Mouse (Mus musculus) spleen, adult 2 months (tissue): ENCODE measurements around the gene Madd. TPM values are rescaled to one million over a fixed set of nuclear protein-coding genes. Genes with fewer than 3 reads are reported as not detected.

Experiments
- DNase-seq, 2 experiments: peaks; one replicate each; pipeline versions ENCODE4 v3.0.0 to v3.0.0-alpha.2; 2012 to 2021; ENCODE audit warnings: low spot score in 2 of 2, low read depth in 1 of 2
- H3K27ac ChIP-seq: fragments of 200-500 bp; 2 replicates; pipeline ENCODE4 v1.5.1; 2012; ENCODE audit warnings: low read length, inconsistent platforms; ENCODE audit not compliant: insufficient read depth
- H3K27me3 ChIP-seq: fragments of 200-500 bp; 2 replicates; pipeline ENCODE4 v1.6.1; 2012; ENCODE audit warnings: mild to moderate bottlenecking, moderate library complexity, low read length, inconsistent platforms; ENCODE audit not compliant: control insufficient read depth, insufficient read depth
- H3K36me3 ChIP-seq: fragments of 200-500 bp; 2 replicates; pipeline ENCODE4 v1.6.1; 2012; ENCODE audit warnings: mild to moderate bottlenecking, low read length, inconsistent platforms; ENCODE audit not compliant: control insufficient read depth, insufficient read depth
- H3K4me1 ChIP-seq: fragments of 200-500 bp; 2 replicates; pipeline ENCODE4 v1.6.1; 2011; ENCODE audit warnings: inconsistent platforms; ENCODE audit not compliant: control insufficient read depth, insufficient read depth, insufficient read length
- H3K4me3 ChIP-seq: fragments of 200-500 bp; 2 replicates; pipeline ENCODE4 v1.5.1; 2011; ENCODE audit warnings: mild to moderate bottlenecking, inconsistent platforms; ENCODE audit not compliant: insufficient read depth, insufficient read length; ENCODE audit errors: extremely low read depth
- CTCF ChIP-seq: fragments of 200-500 bp; IDR thresholded peaks from 2 replicates; pipeline ENCODE4 v1.5.1; 2011; ENCODE audit warnings: mild to moderate bottlenecking, inconsistent platforms; ENCODE audit not compliant: insufficient read depth, insufficient read length, insufficient replicate concordance; ENCODE audit errors: extremely low read depth
- POLR2A ChIP-seq: fragments of 200-500 bp; IDR thresholded peaks from 2 replicates; pipeline ENCODE4 v1.6.1; 2011; ENCODE audit warnings: low read depth, low read length, inconsistent platforms
- WGBS: fragments of 180-500 bp; shearing (Covaris S2); methylation state at CpG from one replicate; pipeline ENCODE4 v1.1.7; 2018; 5-methylcytosine and 5-hydroxymethylcytosine counted together
- polyA plus RNA-seq: library from polyadenylated mRNA; depleted of rRNA; stranded (reverse); fragments of >200 nt; gene quantifications from 2 replicates; pipeline ENCODE4 v1.2.3, GENCODE M21; 2012

The Madd gene
- polyA plus RNA-seq, 1 experiment, result 37.3 TPM

GRCm38 (mm10) chr2:91101124-91101740, 82.4 kb downstream of the Madd start:
- H3K4me1 ChIP-seq, result peaks cover 5% of the 10 kb centered on the region; the same call in 1 of the 2 replicates
- peaks cover 16% of the 10 kb centered on the region for H3K36me3 ChIP-seq
- no peak overlapping the region for H3K27ac ChIP-seq
- WGBS, result 12% methylated on average over 7 of the region's 7 CpGs
- no peaks in the 10 kb centered on the region for H3K27me3 ChIP-seq
- H3K4me3 ChIP-seq, result no peak overlapping the region
- peak; percentile 76 to 90 for DNase-seq
- no peak for TF ChIP-seq POLR2A
- TF ChIP-seq CTCF, result peak; percentile 97

- WGBS, result 40% methylated on average over 2 of the region's 2 CpGs
- no peak for DNase-seq
- Histone ChIP-seq H3K36me3 (peaks cover 14% of the 10 kb centered on the region), H3K27ac (peak overlapping the region; percentile 97), H3K4me3 (peak overlapping the region; percentile 71), H3K4me1 (peaks cover 10% of the 10 kb centered on the region; the same call in 1 of the 2 replicates), H3K27me3 (no peaks in the 10 kb centered on the region)
- TF ChIP-seq POLR2A (no peak), CTCF (no peak)
These were observed 85.5 kb downstream of the Madd start for GRCm38 (mm10) chr2:91098156-91098555.

- peak overlapping the region; percentile 97 for H3K27ac ChIP-seq
- H3K27me3 ChIP-seq, result no peaks in the 10 kb centered on the region
- H3K36me3 ChIP-seq, result peaks cover 14% of the 10 kb centered on the region
- peaks cover 10% of the 10 kb centered on the region; the same call in 1 of the 2 replicates for H3K4me1 ChIP-seq
- WGBS, result 24% methylated on average over 10 of the region's 10 CpGs
- DNase-seq, result peak in 1 of 2 experiments; percentile 52
- TF ChIP-seq POLR2A (no peak), CTCF (no peak)
- H3K4me3 ChIP-seq, result peak overlapping the region; percentile 71
These were observed 86.6 kb downstream of the Madd start for GRCm38 (mm10) chr2:91097015-91097414.

GRCm38 (mm10) chr2:91096524-91096923, 87.1 kb downstream of the Madd start:
- Histone ChIP-seq H3K4me1 (peaks cover 10% of the 10 kb centered on the region; the same call in 1 of the 2 replicates), H3K36me3 (peaks cover 12% of the 10 kb centered on the region), H3K27me3 (no peaks in the 10 kb centered on the region), H3K27ac (peak overlapping the region; percentile 97), H3K4me3 (peak overlapping the region; percentile 71)
- TF ChIP-seq POLR2A, result peak; percentile 44
- TF ChIP-seq CTCF, result 0 out of 2 replicates have a peak, but pooled peaks have one; percentile 1
- 22% methylated on average over 14 of the region's 14 CpGs for WGBS
- peak; percentile 68 to 83 for DNase-seq

- WGBS, result 82% methylated on average over 6 of the region's 6 CpGs
- no peak overlapping the region for H3K27ac ChIP-seq
These were observed 92.8 kb downstream of the Madd start for GRCm38 (mm10) chr2:91090827-91091226.

GRCm38 (mm10) chr2:91090208-91090607, 93.4 kb downstream of the Madd start:
- Histone ChIP-seq H3K4me3 (no peak overlapping the region), H3K27ac (peak overlapping the region; percentile 25; the same call in 1 of the 2 replicates)

More at GRCm38 (mm10) chr2:91090827-91091226, 92.8 kb downstream of the Madd start:
- H3K27me3 ChIP-seq, result no peaks in the 10 kb centered on the region
- no peak for TF ChIP-seq POLR2A
- TF ChIP-seq CTCF, result no peak
- no peak overlapping the region for H3K4me3 ChIP-seq
- DNase-seq, result no peak
- H3K36me3 ChIP-seq, result no peaks in the 10 kb centered on the region
- H3K4me1 ChIP-seq, result peaks cover 20% of the 10 kb centered on the region; the same call in 1 of the 2 replicates

GRCm38 (mm10) chr2:91088987-91089386, 94.7 kb downstream of the Madd start:
- no peak overlapping the region for H3K4me3 ChIP-seq
- peak overlapping the region; percentile 69 for H3K27ac ChIP-seq
- 57% methylated on average over 9 of the region's 9 CpGs for WGBS
- no peaks in the 10 kb centered on the region for H3K36me3 ChIP-seq
- H3K27me3 ChIP-seq, result no peaks in the 10 kb centered on the region
- H3K4me1 ChIP-seq, result peaks cover 19% of the 10 kb centered on the region; the same call in 1 of the 2 replicates
- no peak for DNase-seq
- TF ChIP-seq POLR2A, result no peak
- no peak for TF ChIP-seq CTCF

More at GRCm38 (mm10) chr2:91090208-91090607, 93.4 kb downstream of the Madd start:
- no peaks in the 10 kb centered on the region for H3K36me3 ChIP-seq
- H3K27me3 ChIP-seq, result no peaks in the 10 kb centered on the region
- DNase-seq, result no peak
- 65% methylated on average over 6 of the region's 6 CpGs for WGBS
- TF ChIP-seq POLR2A (no peak), CTCF (no peak)
- peaks cover 19% of the 10 kb centered on the region; the same call in 1 of the 2 replicates for H3K4me1 ChIP-seq
